Mouse (Mus musculus) retina, postnatal 7 days (tissue): ENCODE measurements at regions not wholly inside any gene's neighbourhood (a gene's known extent, or its start where the extent isn't known, plus 50 kb on each side); places are given as distances from the start of the nearest gene placed in this dataset.

ENCODE experiments used
- DNase-seq: peaks from one replicate; pipeline ENCODE4 v3.0.0-alpha.2; 2012; ENCODE audit warnings: low read depth, low spot score

DNA sequence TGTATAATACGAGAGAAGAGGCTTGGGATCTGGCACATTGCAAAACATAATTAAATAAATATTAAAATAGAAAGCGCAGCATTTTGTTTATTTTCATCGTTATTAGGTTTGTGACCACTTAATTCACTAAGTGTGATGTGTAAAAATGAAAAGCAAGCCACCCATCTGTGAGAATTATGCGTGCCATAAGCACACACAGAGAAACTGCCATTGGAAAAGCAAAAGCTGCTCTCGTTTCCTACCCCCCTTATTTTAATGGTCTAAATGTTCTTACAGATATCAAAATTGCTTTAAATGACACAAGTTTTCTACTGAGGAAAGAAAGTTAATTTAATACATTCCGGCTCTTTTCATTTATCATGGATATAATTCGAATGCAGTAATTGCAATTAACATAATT is 2780.8 kb upstream of the Gm7489 start:
- no peak for DNase-seq

DNA sequence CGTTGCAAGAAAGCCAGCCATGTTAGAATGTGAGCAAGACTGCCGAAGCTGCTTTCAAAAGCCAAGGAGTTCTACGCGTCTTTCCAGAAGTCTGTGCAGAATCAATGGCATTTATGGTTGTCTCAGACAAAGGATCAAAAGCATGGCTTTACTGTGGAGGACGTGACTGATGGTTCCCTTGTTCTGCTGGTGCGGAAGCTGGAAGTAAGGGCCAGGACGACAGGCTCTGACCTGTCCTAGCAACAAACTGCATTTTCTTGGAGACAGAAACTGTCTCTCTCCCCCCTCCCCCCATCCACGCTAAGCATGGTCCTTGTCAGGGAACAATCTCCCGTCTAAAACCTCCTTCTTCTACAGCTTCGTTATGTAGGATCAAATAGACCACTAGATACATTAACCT is 2780.3 kb upstream of the Gm7489 start:
- DNase-seq = no peak

DNA sequence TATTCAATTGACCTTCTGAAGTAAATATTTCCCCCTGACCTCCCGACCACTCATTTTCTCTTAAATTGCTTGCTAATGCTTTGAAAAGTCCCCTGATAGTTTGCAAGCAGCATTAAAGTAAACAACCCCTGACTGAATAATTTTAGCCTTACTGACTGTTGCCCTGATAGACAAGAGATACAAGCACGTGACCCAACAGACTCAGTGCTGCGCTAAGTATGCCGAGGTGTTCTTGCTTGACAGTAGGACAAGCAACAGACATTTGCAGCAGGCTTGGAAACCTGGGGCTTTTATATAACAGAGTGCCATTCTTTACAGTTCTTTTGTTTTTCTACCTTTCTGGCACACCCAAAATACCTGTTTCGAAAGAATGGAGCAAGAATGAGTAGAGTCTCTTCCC is 2779.9 kb upstream of the Gm7489 start:
- no peak for DNase-seq

DNA sequence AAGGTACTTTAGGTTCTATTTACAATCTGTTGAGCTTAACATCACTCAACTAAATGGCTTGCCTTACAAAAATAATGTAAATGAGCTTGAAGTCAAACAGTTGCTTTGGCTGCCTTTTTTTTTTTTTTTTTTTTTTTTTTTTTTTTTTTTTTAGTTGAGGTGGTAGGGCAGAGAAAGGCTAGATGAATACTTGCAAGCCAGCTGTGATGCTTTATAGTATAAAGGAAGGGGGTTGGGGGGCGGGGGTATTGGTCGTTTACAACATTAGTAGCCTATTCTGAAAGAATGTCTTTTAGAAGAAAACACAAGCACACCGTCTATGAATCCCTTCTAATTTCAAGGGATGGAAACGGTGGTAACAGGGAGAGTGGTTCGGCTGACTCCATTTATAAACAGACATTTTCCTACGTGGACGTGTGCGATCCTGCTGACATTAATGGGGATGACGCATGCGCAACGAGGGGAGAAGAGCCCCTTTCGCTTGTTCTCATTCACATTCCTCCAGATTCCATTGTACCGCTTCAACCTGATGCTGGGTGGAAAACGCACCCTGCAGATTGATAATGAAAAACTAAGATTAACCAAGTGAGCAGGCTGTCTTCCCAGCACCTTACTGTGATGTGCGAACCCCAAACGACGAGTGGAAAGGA is 2779.2 kb upstream of the Gm7489 start:
- DNase-seq = no peak

DNA sequence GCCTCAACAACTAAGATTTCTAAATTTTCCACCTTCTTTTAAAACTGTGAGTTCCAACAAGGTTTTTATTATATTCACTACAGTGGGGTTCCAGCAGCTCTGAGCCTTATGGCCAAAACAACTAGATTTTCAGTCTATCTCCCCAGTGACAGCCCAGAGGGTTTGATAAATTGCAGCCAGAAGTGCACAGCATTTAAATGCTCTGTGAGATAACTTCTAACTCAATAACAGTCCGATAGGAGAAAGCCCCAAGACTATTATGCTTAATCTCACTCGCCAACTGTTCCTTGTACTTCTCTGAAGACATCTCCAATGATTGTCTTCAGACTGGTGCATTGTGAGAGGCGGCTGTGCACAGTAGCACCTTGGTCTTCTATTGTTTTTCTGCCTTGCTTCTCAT is 2774.5 kb upstream of the Gm7489 start:
- DNase-seq = no peak

DNA sequence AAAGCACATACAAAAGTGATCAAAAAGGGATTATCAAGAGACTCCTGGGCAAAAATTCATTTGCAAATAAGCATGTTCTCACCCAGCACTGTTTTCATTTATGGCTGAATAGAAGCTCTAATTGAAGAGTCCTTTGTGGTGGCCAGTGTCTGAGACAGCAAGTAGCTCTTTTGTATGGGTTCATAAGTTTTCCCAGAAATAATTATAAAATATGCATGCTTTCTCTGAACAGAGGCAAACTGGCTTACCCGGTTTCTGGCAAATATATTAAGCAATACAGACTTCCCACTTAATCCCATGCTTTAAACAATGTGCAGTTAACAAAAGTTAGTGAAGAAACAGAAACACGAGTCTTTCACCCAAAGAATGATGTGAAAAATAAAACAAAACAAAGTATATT is 2758.8 kb upstream of the Gm7489 start:
- DNase-seq = no peak

DNA sequence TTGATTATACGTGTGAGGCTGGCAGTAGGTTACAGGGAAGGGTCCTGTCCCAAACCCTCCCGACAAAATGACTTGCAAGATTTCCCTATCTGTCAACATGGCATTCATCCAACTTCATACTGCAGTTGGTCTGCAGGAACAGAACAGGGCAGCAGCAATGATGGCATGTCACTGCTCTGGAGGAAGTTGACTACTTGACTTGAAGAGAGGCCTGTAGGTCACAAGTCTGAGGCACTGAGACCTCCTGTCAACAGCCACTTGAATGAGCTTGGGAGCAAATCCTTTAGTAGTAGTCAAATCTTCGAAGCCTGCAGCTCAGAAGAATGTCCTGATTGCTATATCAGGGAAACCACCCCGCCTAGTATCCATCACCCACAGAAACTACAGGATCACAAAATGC is 2753.7 kb upstream of the Gm7489 start:
- DNase-seq = no peak

DNA sequence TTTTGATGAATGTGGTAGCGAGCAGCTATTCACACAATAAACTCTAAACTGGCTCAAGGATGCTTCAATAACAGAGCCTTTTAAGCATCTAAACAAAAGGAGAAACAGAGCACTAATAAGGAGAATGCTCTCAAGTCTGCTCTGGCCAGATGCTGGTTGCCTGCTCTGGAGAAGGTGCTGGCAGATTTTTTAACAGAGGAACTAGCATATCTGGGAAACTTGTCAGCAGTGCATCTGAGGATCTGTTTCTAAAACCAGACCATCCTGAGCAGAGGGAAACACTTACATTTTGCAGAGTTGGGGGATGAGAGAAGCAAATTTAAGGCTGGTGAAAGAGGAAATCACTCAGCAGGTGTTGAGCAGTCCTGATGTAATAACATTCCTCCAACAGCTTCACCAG is 2748.6 kb upstream of the Gm7489 start:
- DNase-seq = no peak

DNA sequence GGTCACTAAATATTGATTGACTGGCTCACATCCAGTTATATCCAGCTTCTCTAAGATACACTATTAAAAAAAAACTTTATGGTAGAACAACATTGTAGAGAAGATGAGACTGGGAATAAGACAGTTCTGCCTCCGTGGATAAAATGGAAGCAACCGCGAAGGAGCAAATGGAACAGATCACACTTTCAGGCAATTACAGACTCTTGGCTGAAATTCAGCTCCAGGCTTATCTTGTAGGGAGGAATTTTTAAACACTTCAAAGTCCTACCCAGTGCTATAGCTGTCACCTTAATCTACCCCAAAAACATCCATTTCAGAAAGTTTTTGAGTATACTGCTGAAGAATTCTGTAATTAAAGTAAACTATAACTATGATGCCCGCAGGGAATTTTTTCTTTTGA is 2745.2 kb upstream of the Gm7489 start:
- DNase-seq = no peak

DNA sequence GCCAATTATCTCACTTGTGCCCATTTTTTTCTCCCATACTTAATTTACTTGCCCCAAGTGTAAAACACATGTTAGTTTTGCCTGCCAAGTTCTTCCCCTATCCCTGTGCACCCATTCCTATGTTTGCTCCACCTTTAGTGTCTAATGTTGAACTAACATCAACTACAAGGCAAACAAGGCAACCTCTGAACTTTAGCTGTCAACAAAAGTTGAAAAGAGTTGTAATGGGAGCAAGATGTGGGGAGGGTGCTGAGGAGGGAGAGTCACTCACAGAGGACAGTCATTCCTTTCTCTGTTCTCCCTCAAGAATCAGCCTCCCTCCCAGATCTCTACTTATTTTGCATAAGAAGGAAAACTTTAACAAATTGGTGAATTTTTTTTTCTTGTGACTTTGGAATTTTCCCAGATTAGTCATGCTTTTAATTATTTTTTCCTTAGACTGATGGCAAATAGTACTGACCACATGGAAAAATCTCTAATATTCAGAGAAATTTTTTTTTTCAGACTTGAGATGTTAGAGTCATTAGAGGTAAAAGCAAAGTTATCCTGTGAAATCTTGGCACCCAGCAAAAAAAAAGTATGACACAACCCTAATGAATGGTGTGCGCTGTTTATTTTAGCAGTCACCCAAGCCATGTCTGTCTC is 2710.6 kb upstream of the Gm7489 start:
- no peak for DNase-seq

DNA sequence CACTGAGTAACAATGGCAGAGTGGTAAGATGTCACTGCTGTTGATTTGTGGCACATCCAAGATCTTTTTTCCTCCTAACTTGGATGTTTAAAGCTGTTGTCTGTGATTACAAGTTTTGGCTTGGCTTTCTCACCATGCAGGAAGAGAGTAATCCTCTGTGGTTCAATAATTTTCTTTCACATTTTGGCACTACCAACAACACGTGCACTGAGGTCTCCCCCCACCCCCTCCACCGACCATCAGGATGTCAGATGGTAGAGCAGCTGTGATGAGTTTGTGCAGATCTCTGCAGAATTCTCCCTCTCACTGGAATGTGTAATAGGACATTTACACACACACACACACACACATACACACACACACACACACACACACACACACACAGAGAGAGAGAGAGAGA is 2708.2 kb upstream of the Gm7489 start:
- DNase-seq = no peak

DNA sequence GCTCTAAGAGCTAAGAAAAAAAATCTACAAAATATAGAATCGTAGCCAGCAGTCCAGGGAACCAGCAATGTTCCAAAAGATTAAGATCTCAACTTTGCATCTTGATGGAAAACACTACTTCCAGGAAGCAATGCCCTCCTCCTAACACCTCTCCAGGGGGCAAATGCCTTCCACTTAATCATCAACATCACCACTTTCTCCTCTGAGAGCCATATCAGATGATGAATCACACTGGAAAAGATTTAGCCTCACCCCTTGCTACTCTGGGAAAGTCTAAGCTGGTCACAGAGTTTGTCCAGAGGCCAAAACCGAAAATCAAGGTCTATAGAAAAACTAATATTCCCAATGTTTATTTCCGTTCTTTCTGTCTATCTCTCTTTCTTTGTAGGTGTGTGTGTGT is 2695.6 kb upstream of the Gm7489 start:
- DNase-seq = no peak

DNA sequence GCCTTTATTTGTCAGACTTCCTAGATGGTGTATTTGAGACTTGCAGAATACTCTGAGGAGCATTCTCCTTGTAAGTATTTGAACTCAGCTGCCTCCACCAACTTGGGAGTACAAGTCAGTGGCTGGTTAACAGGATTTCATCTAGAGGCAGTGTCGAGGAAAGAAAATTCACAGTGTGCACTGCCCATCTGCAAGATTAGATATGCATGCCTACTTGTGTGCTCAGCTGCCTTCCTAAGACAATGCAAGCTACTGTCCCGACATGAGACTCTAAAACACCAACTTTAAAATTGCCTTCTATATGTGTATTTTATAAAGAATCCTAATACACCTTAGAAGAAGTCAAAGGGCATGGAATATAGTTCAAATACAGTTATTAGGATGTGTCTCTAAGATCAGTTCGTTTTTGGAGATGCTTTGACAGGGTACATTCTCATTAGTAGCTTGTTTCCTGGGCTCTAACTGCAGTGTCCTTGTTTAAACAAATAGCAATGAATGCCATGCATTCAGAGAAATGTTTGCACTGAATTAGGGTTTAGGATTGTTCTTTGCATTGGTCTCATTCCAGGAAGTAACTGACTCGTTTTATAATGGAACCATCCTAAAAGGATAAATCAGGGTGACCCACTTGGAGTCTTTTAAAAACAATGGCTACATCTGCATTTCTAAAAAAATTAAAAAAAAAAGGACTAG is 2687.1 kb upstream of the Gm7489 start:
- DNase-seq = no peak

DNA sequence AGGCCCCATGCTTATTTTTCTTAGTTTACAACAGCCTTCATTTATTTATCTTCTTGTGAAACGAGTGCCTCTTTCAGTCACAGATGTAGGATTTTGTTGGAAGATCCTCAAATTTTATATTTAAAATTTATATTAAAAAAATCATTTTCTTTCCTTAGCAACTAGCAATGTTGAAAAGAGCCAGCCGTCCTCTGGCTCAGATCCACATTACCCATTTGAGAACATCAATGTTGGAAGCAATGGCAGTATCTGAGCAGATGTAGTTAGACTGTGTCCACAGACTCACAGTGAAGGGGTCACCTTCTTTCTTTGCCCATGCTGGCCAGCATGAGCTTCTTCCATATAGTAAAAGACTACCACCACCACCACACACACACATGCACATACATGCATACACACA is 2681.4 kb upstream of the Gm7489 start:
- DNase-seq = no peak

DNA sequence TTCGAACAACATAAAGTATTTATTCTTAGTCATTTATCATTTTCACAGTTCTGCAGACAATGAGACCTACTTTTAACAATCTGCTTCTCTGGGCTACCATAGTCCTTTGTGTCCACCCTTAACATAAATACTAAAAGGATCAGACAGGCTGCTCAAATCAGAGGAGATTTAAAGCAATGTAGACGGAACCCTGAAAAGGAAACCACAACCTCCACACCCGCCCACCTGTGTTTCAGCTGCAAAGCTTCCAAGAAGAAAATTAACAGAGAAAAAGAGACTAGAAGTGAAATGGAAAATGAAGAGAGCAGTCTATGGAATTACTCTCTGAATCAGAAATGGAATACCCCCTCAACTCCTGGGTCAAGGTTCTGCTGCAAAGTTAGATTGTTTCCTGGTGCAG is 2678.7 kb upstream of the Gm7489 start:
- no peak for DNase-seq

DNA sequence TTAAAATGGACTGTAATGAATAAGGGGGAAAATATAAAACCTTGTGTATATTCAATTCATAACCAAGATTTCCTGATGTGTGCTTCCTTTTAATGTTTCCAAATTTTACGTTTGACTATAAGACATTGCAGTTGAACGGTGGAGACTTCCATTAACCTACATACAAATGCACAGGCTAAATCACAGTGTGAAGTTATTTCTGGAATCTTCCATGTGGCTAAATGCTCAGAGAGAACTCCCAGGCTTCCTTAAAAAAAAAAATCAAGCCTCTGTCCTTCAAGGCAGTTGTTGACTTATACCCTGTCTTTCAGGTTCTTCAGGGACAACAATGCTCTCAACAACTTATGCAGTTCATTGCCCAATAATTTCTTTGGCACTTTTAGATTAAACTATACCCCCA is 2677.9 kb upstream of the Gm7489 start:
- no peak for DNase-seq

DNA sequence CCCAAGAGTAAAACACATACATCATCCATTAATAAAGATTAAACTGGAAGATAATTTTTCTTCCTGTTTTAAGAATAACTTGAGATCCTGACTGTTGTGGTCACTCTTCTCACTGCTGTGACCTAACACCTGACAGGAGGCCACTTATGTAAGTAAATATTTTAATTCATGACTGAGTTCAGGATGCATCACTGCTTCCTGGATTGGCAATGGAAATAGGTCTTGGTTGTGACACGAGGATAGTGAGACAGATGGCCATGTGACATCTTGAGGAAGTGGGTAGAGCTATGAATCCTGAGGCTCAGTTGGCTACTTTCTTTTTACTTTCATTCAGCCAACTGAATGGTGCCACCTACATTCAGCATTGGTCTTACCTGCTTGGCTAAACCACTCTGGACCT is 2649.8 kb upstream of the Gm7489 start:
- no peak for DNase-seq

DNA sequence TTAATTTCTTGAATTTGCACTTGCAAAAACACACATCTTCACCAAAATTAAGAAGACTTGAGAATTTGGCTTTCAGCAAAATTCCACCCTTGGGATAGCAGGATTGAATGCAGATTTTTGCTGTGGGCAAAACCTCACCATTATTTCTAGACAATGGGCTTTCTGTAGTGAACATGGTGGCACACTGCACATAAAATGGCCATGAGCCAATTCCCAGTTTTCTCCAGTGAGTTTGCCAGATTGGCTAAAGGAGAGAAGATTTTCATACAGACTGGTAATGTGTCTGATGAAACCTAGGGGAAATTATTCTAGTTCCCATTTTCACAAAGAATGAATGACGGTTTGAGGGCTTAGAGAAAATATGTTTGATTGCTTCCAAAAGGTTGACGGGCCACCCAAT is 2640.1 kb upstream of the Gm7489 start:
- DNase-seq = no peak

DNA sequence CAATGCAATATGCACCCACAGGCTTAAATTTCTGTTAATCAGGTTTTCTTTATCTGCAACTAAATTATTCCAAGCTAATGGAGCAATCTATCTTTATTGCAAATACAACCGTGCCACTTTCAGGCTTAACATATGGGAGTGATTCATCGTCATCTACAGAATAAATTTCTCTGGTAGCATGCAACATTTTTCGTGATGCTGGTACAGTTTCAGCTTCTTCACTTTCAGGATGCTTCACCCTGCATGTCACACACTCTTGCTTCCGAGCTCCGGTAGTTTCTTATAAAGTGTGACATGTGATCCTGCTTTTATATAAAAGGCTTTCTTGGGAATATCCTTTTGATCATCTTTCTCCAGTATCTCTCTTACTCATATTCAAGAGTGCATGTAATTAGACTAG is 2637.4 kb upstream of the Gm7489 start:
- no peak for DNase-seq

DNA sequence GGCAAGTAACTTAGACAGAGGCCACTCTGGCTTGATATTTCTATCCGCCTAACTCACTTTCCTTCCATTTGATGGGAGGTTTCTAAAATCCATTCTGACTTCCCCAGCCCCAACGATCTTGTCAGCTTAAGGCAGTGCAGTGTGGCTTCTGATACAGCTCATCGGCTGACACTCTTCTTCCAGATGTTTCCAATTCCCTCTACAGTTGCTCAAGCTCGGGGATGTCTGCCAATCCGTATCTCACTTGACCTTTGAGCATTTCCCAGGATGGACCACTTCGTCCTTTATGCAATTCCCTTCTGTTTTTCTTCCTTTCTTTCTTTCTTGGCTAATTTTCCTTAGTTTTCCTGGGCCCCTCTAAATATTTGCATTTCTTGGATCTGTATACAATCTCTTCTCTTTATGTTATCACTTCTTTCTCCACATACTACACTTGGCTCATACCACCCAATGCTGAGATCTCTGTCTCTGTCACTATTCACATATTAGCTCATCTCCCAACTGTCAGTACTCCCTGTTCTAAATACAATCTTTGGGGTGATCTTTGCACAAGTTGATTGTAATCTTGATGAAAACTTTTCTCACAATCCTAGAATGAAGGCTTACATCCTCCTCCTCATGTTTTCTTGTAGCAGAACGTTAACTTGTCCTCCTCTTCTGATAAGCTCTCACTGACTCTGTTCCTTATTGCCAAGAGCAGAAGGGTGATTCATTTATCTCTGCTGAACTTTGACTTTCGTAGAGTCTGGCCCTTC is 2636.5 kb upstream of the Gm7489 start:
- no peak for DNase-seq

DNA sequence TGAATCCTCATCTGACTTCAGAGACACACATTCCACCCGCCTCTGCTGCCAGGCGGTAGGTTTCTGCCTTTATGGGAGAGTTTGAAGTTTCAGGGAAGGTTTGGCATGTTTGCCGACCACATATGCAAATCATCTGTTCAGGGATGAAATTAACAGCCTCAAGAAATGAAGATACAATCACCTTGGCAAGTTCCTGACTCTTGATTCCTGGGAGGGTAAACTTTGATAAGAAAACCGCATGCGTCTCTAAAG is 2636.0 kb upstream of the Gm7489 start:
- DNase-seq = no peak

DNA sequence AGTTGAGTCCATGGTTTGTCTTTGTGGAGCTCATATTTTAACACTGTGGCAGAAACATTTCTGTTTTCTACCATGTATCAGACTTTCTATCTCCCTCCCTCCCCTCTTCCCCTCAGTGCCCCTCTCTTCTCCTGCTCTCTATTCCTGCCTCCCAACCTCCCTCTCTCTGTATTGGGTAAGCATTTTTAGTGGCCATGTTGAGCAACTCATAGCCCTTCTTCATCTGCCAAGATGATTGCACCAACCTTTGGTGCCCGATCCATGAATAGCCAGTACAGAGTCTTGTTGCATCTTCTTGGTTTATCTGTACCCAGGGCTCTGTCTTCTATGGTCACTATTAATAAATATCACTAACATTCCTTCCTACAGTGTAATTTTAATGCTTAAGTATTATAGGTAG is 2630.6 kb upstream of the Gm7489 start:
- no peak for DNase-seq

DNA sequence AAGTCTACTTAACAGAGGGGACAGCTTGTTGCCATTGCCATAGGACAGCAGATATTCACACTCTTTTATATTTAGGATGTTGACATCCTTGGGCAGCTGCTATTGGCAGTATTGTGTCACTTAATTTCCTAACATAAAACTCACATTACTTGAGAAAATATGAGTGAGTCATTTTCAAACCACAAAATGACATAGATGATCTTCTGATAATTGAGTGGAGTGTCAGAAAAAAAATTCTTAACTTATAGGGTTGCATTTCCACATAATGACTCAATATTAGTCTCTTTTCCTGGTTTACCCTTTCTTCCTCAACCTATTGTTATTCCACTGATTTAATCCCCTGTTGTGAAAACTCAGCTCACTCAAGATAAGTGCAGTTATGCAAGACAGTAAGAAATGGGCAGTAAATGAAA is 2629.5 kb upstream of the Gm7489 start:
- DNase-seq = no peak
